Mouse (Mus musculus) megakaryocyte, embryonic 14.5 days (primary cell): ENCODE data around the gene Arhgap1. TPM values are rescaled to one million over a fixed set of nuclear protein-coding genes. Genes with fewer than 3 reads are reported as not detected.

Experiments used
- H3K27me3 ChIP-seq: replicated peaks from 2 replicates; pipeline ENCODE3; 2012; ENCODE audit warnings: inconsistent platforms
- H3K36me3 ChIP-seq: replicated peaks from 2 replicates; pipeline ENCODE3; 2012; ENCODE audit warnings: low read length, inconsistent platforms, mixed read lengths
- H3K4me1 ChIP-seq: 2 replicates; pipeline ENCODE4 v1.6.1; 2012; ENCODE audit warnings: inconsistent platforms
- H3K4me3 ChIP-seq: replicated peaks from 2 replicates; pipeline ENCODE3; 2012; ENCODE audit warnings: moderate library complexity, mild to moderate bottlenecking, inconsistent platforms
- H3K9me3 ChIP-seq: 2 replicates; pipeline ENCODE4 v1.6.1; 2012; ENCODE audit warnings: inconsistent platforms
- FLI1 ChIP-seq: IDR thresholded peaks from 2 replicates; pipeline ENCODE4 v1.6.1; 2012; ENCODE audit warnings: low read length, inconsistent platforms, mixed read lengths
- GATA1 ChIP-seq: IDR thresholded peaks from 3 replicates; pipeline ENCODE4 v1.6.1; 2012; ENCODE audit warnings: mixed read lengths, low read length, inconsistent platforms, borderline replicate concordance
- polyA plus RNA-seq: library from polyadenylated mRNA; stranded (reverse); fragments of >175 nt; gene quantifications from 2 replicates; pipeline ENCODE4 v1.2.3, GENCODE M21; 2012; ENCODE audit warnings: low replicate concordance; ENCODE audit not compliant: insufficient read depth

Gene Arhgap1
- polyA plus RNA-seq, 1 experiment = 43.0 TPM

DNA sequence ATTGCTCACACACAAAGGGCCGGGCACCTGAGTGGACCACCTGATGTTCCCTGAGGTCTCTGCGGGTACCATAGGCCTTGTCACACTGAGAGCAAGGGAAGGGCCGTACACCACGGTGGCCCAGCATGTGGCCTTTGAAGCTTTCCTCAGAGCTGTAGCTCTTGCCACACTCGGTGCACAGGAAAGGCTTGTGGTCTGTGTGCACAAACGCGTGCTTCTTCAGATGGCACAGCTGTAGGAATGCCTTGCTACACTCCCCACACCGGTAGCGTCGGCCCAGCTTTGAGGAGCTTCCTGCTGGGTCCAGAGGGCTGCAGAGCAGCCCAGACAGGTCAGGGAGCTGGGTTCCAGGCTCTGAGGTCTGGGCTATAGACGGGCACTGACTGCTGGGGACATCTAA, 3.8 kb upstream of the Arhgap1 start:
- Histone ChIP-seq H3K36me3 (peaks cover 62% of the 10 kb centered on the region), H3K27me3 (no peaks in the 10 kb centered on the region), H3K4me3 (no peak overlapping the region), H3K4me1 (peaks cover 39% of the 10 kb centered on the region), H3K9me3 (no peaks in the 10 kb centered on the region)
- no peak for TF ChIP-seq FLI1

DNA sequence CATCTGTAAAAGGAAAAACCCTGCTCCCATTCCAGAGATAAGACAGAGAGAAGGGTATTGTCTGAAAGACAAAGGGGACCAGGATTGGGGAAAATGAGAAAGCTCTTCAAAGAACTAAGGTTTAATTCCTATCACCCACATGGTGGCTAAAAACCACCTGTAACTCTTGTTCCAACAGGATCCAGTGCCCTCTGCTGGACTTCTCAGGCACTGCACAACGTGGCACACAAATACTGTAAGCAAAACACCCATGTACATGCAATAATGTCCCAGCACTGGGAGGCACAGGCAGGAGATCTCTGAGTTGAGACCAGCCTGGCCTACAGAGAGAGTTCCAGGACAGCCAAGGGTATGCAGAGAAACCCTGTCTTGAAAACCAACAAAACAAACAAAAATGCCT, 2.9 kb upstream of the Arhgap1 start:
- H3K4me1 ChIP-seq = peaks cover 48% of the 10 kb centered on the region
- no peak overlapping the region for H3K4me3 ChIP-seq
- H3K36me3 ChIP-seq = peaks cover 63% of the 10 kb centered on the region
- no peaks in the 10 kb centered on the region for H3K9me3 ChIP-seq
- H3K27me3 ChIP-seq = no peaks in the 10 kb centered on the region
- no peak for TF ChIP-seq GATA1
- no peak for TF ChIP-seq FLI1

DNA sequence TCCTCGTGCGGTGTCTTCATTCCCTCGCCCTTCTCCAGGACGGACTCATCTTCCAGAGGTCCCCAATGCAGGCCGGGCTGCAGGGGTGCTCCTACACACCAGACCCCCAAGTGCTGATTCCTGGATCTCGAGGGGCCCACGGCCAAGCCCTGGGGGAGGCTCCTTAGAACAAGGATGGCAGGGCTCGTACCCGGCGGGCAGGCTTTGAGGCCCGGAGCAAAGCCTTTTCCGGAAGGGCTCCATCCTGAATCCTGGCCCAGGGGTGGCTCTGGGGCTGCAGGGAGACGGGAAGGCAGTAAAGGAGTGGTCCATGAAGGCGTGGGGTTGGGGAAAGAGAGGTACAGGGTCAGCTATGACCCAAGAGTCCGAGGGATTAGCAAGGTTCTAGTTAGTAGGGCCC, 508 bp upstream of the Arhgap1 start:
- no peaks in the 10 kb centered on the region for H3K9me3 ChIP-seq
- peaks cover 65% of the 10 kb centered on the region for H3K36me3 ChIP-seq
- TF ChIP-seq FLI1 (no peak), GATA1 (no peak)
- peak overlapping the region; percentile 99 for H3K4me3 ChIP-seq
- H3K4me1 ChIP-seq = peaks cover 72% of the 10 kb centered on the region
- H3K27me3 ChIP-seq = no peaks in the 10 kb centered on the region

DNA sequence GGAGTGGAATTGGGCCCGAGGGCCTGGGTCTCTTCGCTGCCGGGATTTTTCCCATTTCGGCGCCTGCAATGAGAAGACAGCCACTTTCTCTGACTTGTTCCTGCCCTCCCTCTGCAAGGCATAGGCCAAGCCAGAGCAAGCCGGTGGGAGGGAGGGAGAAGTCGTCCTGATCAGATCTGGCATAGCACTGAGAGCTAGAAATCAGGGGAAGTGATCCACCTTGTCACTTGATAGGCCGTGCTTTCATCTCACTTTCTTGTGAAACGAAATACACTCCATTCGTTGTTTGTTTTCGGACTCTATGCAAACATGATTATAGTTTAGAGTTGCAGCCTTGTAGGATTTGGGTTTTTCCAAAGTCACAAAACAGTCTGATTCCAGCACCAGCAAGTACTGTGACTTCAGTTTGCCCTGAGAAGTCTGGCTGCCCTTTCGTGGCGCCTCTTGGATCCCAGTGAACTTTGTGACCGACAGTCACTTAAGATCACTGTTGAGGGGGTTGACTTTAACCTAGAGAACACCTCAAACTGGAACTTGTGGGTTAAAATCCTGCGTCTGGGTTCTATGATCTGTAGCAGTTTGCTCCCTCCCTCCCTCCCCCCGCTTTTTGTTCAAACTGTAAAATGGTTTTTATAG, 818 bp downstream of the Arhgap1 start:
- Histone ChIP-seq H3K27me3 (no peaks in the 10 kb centered on the region), H3K36me3 (peaks cover 65% of the 10 kb centered on the region), H3K4me3 (peak overlapping the region; percentile 99), H3K9me3 (no peaks in the 10 kb centered on the region), H3K4me1 (peaks cover 76% of the 10 kb centered on the region)
- TF ChIP-seq GATA1 (no peak), FLI1 (no peak)

DNA sequence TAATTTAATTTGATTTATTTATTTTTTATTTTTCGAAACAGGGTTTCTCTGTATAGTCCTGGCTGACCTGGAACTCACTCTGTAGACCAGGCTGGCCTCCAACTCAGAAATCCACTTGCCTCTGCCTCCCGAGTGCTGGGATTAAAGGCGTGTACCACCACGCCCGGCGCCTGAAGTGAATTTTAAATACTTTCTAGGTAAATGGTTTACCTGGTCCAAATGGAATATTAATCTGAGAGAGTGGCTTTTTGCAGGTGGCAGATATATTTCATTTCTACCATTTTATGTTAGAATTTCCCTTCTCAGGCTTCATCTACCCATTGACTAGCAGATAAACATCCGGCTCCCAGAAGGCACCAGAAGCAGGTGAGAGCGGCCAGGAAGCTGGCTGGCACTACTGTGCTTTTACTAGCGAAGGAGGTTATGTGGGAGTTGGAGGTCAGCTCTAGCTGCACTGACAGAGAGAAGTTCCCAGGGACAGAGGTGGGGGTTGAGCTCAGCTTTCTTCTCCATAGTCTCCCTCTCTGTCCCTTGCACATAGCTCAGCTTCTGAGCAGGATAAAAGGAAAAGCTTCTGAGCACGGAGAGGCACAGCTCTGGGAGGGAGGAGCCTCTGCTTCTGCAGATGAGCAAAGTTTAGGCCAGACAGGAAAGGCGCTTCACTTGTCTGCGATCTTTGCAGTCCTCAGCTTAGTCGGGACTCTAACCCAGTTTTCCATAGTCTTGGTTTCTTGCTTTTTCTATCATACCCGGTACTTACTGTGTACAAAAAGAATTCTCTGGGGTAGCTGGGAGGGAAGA, 2.0 kb downstream of the Arhgap1 start:
- H3K9me3 ChIP-seq = no peaks in the 10 kb centered on the region
- no peak for TF ChIP-seq FLI1
- no peak for TF ChIP-seq GATA1
- peak overlapping the region; percentile 75 for H3K4me3 ChIP-seq
- no peaks in the 10 kb centered on the region for H3K27me3 ChIP-seq
- H3K36me3 ChIP-seq = peaks cover 65% of the 10 kb centered on the region
- H3K4me1 ChIP-seq = peaks cover 69% of the 10 kb centered on the region

DNA sequence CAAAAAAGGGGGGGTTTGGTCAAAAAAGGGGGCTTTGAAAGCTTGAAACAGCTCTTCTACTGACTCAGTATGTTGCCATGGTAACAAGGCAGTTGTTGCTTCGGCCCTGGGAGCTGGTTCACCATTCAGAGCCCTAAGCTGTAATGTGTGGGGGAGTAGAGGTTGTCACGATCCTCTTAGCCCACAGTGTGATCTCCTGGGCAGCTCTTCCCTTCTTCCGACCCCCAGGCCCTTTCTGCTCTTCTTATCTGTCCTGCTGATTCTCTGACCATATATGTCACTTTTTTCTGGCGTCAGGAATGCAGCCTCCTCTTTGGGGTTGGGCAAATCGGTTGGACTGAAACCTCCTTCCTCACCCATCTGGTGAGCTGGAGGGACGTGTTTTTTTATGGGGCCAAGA, 3.2 kb downstream of the Arhgap1 start:
- Histone ChIP-seq H3K4me3 (peak overlapping the region; percentile 28), H3K36me3 (peaks cover 65% of the 10 kb centered on the region), H3K4me1 (peaks cover 65% of the 10 kb centered on the region), H3K27me3 (no peaks in the 10 kb centered on the region), H3K9me3 (no peaks in the 10 kb centered on the region)
- TF ChIP-seq GATA1 (no peak), FLI1 (no peak)

DNA sequence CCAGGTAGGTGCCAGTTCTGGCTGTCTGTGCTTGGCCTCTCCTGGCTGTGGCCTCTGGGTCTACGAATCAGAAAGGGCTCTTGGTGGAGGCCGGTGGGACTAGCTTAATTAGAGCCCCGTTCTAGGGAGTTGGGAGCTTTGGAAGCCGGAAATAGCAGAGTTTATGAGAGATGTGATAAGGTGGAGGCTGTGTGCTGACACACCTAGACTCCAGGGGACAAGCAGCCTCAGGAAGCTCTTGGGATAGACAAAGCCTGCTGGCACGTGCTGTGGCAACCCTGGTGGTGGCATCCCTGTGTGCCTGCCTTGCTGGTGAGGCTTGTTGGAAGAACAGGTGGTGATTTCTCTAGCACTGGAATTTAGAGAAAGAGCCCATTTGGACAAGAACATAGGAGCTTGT, 5.7 kb downstream of the Arhgap1 start:
- peaks cover 51% of the 10 kb centered on the region for H3K4me1 ChIP-seq
- H3K36me3 ChIP-seq = peaks cover 88% of the 10 kb centered on the region
- no peaks in the 10 kb centered on the region for H3K9me3 ChIP-seq
- H3K4me3 ChIP-seq = no peak overlapping the region
- no peak for TF ChIP-seq FLI1
- TF ChIP-seq GATA1 = no peak
- H3K27me3 ChIP-seq = no peaks in the 10 kb centered on the region

DNA sequence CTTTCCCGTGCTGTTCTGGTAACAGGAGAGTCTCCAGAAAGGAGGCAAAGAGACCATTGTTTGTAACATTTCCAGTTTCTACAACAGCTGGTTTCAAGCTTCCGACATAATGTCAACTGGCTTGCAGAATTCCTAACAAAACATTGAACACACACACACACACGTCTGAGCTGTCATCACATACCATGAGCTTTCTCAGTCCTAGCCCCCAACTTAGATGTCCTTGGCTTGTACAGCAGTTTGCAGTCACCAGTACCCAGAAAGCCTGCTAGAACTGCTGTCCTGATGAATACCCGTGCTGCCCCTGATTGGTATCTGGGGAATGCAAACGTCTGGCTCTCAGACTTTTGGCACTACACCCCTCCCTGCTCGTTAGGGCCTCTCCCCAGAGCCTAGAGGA, 6.2 kb downstream of the Arhgap1 start:
- H3K9me3 ChIP-seq = no peaks in the 10 kb centered on the region
- H3K4me1 ChIP-seq = peaks cover 47% of the 10 kb centered on the region
- H3K4me3 ChIP-seq = no peak overlapping the region
- no peaks in the 10 kb centered on the region for H3K27me3 ChIP-seq
- H3K36me3 ChIP-seq = peaks cover 90% of the 10 kb centered on the region
- TF ChIP-seq GATA1 (no peak), FLI1 (no peak)

DNA sequence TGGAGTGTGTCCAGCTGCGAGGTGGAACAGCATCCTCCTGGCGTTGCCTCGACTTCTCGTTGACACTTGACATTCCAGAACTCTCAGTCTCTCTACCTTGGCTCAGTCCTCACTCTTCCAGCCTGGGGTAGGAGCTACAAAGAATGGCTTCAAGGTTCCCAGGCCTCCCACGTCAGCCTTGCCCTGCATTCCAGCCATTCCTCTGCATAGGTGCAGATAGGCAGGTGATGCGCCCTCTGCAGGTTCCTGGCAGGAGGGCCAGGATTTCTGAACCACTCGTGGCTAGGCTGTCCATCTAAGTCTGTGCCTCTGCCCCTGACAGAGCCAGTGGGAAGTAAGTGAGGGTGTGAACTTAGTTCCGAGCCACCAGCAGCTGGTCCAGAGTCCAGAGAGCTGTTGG, 7.1 kb downstream of the Arhgap1 start:
- peaks cover 44% of the 10 kb centered on the region for H3K4me1 ChIP-seq
- no peak overlapping the region for H3K4me3 ChIP-seq
- no peaks in the 10 kb centered on the region for H3K27me3 ChIP-seq
- no peaks in the 10 kb centered on the region for H3K9me3 ChIP-seq
- TF ChIP-seq GATA1 (no peak), FLI1 (no peak)
- peaks cover 98% of the 10 kb centered on the region for H3K36me3 ChIP-seq

DNA sequence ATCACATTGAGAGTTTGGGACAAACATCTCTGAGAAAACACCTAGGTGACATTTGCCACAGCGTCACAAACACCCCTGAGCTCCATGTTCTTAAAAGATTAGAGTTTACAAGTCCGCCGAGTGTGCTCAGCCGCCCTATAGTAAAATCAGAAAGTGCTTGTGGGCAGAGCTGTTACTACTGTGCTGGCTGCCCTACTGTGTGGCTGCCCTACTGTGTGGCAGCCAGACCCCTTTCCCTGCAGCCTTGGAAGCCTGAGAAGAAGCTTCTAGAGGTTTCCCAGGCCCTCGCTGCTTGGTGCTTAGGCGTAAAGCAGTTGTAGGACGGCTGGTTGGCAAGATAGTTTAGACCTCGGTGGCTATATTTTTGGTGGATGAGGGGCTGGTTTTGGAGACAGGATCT, 10.0 kb downstream of the Arhgap1 start:
- no peaks in the 10 kb centered on the region for H3K27me3 ChIP-seq
- peaks cover 28% of the 10 kb centered on the region for H3K4me1 ChIP-seq
- no peaks in the 10 kb centered on the region for H3K9me3 ChIP-seq
- peaks cover 98% of the 10 kb centered on the region for H3K36me3 ChIP-seq
- TF ChIP-seq GATA1 (no peak), FLI1 (no peak)
- no peak overlapping the region for H3K4me3 ChIP-seq
